Mouse (Mus musculus) CD8-positive naive resting alpha-beta T cell, adult 2 months (primary cell): ENCODE results near the gene Aqp3.
"Not testable (repeated sequence)": the region's sequence is repeated elsewhere in the genome, so short reads cannot be mapped to it uniquely, and the experiment has no call there.

ENCODE experiments used
- DNase-seq, 2 experiments: peaks; one replicate each; pipeline ENCODE4 v3.0.0; 2022; ENCODE audit warnings: low read depth in 2 of 2, low spot score in 2 of 2

Gene Aqp3

GRCm38 (mm10) chr4:41107440-41107839 is 9.5 kb upstream of the Aqp3 start:
- DNase-seq: no peak

GRCm38 (mm10) chr4:41102901-41103300 is 4.9 kb upstream of the Aqp3 start:
- DNase-seq: no peak

- DNase-seq: no peak
Observed at GRCm38 (mm10) chr4:41100986-41101385, 3.0 kb upstream of the Aqp3 start.

- DNase-seq: no peak
Observed at GRCm38 (mm10) chr4:41098577-41098951, 581 bp upstream of the Aqp3 start.

- no peak for DNase-seq
Observed at GRCm38 (mm10) chr4:41097381-41097780, 602 bp downstream of the Aqp3 start.

GRCm38 (mm10) chr4:41096794-41097193 is 1.2 kb downstream of the Aqp3 start:
- no peak for DNase-seq

DNA sequence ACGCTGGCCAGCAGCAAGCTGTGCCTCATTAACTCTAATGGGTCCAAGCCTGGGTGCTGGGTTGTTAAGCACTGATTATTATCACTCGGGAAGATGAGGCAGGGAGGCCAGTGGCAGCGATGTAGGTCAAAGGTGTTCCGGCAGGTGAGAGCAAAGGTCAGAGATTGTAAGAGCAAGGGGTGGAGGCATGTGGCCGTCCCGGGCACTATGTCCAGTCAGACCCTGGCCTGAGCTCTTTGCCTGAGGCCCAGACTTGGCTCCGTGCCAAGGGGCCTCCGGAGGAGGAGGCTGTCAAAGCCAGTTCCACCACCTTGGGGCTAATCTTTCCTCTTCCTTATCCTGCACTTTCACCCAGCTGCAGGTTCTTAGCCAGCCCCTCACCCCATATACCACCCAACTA is 1.8 kb downstream of the Aqp3 start:
- DNase-seq: no peak

DNA sequence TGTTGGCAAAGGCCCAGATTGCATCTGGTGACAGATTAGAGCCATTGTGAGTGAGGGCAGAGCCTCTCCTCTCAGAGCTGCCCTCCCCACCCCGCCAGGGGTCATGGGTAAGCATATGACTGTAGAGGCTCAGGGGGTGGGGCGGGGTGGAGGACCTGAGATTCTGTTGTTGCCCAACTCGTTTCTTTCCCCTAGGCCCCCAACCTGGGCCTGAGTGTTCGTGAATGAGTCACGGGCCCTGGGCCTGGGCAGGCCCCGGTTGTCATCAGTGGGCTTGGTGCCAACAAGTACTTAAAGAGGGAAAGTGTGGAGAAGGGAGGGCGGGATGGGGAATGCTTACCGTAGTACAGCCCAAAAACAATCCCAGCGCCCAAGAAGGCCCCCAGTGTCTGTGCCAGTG is 3.6 kb downstream of the Aqp3 start:
- no peak for DNase-seq

DNA sequence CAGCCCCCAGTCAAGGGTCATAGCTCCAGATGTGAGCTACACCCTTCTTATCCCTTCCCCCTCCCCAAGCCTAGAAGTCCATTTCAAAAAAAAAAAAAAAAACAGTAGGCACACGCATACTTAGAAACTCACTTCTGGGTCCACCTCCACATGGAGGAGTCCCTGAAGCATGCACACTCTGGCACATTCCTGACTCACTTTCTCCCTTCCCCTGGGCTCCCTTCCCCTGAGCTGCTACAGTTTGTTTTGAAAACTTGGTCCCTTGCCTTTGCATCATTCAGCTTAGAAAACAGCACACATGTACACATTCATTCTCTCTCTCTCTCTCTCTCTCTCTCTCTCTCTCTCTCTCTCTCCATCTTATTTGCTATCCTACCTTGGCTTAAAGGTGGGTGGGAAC is 5.0 kb downstream of the Aqp3 start:
- DNase-seq: no peak

GRCm38 (mm10) chr4:41091391-41091790 is 6.6 kb downstream of the Aqp3 start:
- no peak for DNase-seq

DNA sequence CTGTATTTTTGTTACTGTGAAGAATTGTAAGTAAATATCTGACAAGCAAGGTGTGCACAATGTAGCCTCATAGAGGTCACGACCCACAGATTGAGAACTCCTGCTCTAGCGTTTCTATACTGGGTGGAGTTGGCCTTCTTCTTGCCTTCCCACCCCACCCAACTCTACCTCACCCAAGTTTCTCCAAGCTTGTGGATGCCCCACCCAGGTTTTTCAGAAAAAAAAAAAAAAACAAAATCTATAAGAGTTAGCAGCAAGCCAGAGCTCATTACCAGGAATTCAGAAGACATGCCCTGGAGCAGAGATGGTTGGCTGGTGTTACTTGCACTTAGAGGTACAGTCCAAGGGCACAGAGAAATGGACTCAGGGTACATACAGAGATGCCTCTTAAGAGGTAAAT is 8.3 kb downstream of the Aqp3 start:
- DNase-seq: no peak

DNA sequence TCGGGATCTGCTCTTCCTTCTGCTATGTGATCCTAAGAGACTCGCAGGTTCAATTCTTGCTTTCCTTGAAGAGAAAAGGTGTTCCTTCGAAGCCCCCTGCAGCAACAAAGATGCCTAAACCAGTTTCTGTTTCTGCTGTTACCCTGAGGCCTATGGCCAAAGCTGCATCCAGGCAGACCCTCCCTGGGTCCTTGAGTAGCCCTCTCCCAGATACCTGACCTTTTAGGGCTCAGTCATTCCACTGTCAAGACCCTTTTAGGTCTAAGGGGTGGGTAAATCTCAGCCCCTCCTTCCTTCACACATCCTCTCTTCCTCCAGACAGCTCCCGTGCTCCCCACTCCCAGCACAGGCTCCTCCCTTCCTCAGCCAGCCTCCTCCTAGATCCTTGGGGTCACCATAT is 8.8 kb downstream of the Aqp3 start:
- DNase-seq: no peak

- DNase-seq: no peak
Observed at GRCm38 (mm10) chr4:41087459-41088298, 10.3 kb downstream of the Aqp3 start.

DNA sequence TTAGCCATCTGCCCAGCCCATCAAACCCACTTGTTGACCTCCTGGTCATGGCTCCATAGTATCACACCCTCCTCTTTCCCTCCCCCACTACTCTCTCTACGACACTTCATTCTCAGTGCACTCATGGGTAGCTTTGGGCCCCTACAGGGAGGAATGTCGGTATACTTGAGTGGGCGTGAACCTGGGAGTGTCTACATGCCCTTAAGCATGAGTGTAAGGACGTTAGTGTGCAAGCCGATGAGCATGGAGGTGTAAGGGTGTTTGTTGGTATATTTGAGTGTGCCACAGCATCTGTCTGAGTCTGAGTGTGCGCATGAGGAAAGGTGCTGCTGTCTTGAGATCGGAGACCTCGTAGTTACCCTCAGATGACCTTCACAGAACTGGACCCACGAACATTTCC is 11.0 kb downstream of the Aqp3 start:
- no peak for DNase-seq

DNA sequence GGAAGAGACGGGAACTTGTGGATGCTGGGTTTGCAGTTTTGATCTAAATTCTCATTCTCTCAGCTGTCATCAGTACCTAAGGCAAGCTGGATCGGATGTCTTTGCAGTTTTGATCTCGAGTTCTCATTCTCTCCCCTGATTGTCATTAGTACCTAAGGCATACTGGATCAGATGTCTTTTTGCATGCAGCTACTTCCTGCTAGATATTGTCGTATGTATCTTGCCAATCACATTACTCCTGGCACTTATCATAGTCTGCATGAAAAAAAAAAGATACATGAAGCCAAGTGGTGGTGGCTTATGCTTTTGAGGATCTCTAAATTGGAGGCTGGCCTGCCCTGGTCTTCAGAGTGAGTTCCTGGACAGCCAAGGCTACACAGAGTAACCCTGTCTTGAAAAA is 13.2 kb downstream of the Aqp3 start:
- no peak for DNase-seq

DNA sequence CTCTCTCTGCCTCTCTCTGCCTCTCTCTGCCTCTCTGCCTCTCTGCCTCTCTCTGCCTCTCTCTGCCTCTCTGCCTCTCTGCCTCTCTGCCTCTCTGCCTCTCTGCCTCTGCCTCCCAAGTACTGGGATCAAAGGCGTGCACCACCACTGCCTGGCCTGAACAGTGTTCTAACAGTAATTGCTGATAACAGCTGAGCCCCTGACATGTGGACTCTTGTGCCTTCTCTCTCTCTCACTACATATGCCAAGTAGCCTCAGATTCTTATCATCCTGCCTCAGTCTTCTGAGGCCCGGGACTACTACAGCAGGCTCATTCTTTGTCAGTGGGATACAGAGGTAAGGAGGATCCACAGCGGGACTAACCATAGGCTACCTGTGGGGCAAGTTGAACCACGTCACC is 15.2 kb downstream of the Aqp3 start:
- DNase-seq: not testable (repeated sequence)

DNA sequence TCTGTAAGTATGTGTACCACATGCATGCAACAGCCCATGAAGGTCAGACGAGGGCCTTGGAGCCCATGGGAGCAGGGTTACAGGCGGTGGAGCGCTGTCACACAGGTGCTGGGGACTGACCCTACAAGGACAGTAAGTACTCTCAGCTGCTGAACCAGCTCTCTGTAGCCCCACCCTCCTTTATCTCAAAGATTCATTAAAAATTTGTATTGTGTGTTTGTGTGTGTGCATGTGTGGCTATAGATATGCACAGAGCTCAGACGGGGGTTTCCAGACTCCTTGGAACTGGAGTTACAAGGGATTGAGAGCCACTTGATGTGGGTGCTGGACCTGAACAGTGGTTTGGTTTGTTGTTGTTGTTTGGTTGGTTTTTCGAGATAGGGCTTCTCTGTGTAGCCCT is 16.2 kb downstream of the Aqp3 start:
- DNase-seq: no peak

- no peak for DNase-seq
Observed at GRCm38 (mm10) chr4:41078726-41079125, 19.3 kb downstream of the Aqp3 start.

- DNase-seq: no peak
Observed at GRCm38 (mm10) chr4:41074461-41074860, 23.5 kb downstream of the Aqp3 start.

DNA sequence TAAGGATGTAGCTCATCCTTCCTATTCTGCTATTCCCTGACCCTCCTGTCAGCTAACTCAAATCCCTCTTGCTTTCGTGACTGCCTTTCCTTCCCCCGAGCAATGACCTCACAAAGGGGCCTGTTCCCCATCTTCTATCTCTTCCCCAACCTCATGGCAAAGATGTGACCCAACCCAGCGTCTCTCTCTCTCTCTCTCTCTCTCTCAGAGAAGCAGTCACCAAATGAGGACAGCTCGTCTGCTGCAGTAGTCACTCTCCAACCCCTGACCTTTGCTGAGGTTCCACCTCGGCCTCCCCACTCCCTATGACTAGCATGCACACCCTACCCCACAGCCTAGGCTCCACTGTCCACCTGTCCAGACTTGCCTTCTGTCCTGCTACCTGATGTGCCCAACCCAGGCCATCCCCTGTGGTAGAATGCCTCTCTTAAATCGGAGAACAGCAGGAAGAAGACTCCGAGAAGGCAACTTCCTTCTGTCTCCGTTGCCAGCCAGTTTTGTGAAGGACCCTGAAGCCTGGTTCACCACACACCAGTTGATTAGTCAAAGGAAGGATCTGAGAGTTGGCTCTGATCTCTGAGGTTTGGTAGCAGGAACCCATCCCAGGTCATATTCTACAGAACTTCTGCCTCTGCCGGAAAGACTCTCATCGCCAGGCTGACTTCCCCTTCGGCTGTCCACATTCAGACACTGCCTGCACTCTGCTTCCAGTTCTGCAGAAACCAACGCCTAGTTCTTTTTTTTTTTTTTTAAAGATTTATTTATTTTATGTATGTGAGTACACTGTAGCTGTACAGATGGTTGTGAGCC is 24.8 kb downstream of the Aqp3 start:
- DNase-seq: no peak

- DNase-seq: no peak
Observed at GRCm38 (mm10) chr4:41071500-41072429, 26.2 kb downstream of the Aqp3 start.
